Mouse (Mus musculus) retina, adult 2 months (tissue): ENCODE results near the gene Pacs2.

Experiments
- DNase-seq: peaks from one replicate; pipeline ENCODE4 v3.0.0-alpha.2; 2012; ENCODE audit warnings: low read depth, low spot score

The Pacs2 gene

DNA sequence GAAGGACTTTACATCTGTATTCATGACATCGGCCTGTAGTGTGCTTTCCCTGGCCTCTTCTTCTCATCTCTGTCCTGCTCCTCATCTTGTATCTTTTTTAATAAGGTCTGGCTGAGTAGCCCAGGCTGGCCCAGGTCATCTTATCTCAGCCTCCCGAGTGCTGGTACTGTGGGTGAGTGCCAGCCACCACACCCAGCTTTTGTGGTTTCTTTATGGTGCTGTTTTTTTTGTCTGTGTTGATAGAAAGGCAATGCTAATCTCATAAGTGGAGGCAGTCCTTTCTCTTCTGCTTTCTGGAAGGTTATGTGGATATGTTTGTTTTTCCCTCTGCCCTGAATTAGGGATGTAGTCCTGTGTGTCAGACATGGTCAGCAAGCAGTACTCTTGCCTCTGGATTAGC, 28.2 kb downstream of the Pacs2 start:
- no peak for DNase-seq

GRCm38 (mm10) chr12:113044916-113045677, 30.8 kb downstream of the Pacs2 start:
- DNase-seq = no peak

- no peak for DNase-seq
Measured at GRCm38 (mm10) chr12:113046861-113047260, 32.6 kb downstream of the Pacs2 start.

DNA sequence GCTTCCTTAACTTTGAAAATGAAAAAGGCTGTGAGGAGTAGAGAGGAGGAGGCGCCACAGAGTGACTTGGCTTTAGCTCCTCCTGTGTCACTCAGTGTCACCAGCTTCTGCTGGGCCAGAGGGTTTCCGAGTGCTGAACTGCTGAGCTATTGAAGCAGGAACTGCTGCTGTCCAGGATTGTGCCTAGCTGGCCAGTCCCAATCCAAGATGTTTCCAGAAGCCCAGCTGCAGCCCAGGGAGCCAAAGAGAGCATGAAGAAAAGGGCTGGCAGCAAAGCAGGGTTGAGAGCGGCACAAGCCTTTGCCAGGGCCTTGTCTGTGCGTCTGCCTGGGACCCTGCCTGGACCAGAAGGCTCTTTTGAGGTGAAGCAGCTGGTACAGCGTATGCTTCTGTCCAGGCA, 33.8 kb downstream of the Pacs2 start:
- DNase-seq = no peak

DNA sequence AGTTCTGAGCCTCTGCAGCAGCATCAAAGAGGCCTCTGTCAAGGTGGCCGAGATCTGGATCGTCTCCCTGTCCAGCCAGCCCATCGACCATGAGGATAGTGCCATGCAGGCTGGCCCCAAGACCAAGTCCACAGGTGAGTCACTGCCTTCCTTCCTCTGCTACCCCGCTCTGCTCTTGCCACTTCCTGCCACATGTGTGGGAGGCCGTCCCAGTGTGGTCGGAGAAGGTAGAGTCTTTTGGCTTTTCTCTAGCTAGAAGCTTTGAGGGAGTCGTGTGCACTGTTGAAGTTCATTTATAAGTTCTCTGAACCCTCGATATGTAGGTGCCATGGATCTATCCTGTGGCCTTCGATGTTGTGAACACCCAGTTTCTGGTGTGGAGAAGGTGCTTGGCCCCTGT, 35.5 kb downstream of the Pacs2 start:
- no peak for DNase-seq

DNA sequence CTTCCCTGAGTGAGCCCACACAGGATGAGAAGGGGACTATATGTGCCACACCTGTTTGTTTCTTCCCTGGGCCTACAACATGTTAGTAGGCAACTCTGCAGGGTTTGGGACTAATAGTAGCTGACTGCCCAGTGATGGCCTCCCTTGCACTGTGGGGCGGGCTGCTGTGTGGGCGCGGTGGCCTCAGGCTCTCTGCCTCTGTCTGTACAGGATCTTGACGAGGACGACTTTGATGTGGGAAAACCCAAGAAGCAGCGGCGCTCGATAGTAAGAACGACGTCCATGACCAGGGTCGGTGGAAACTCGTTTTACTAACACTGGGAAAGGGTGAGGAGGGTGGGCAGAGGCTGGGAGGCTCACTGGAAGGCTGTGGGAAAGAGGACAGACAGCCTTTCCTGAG, 36.4 kb downstream of the Pacs2 start:
- no peak for DNase-seq

- DNase-seq = no peak
Measured at GRCm38 (mm10) chr12:113051628-113052403, 37.5 kb downstream of the Pacs2 start.

- no peak for DNase-seq
Measured at GRCm38 (mm10) chr12:113056089-113056488, 41.8 kb downstream of the Pacs2 start.

DNA sequence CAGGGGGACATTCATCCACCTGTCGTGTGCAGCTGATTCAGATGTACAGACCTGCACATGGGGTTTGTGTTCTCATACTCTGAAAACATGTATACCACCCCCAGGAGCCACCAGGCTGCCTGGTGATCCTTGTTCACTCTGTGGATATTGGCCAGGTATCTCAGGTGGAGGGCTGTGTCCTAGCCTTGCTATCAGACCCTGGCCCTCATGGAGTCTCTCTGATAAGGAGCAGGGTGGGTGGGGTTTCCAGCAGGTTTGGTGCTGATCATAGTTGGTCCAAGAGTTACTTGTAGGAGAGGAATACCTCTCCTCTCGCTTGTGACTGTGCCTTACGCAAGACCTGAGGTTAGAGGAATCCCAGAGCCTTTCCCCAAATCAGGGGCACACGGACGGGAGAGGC, 45.9 kb downstream of the Pacs2 start:
- DNase-seq = no peak

- DNase-seq = no peak
Measured at GRCm38 (mm10) chr12:113061606-113062005, 47.3 kb downstream of the Pacs2 start.

DNA sequence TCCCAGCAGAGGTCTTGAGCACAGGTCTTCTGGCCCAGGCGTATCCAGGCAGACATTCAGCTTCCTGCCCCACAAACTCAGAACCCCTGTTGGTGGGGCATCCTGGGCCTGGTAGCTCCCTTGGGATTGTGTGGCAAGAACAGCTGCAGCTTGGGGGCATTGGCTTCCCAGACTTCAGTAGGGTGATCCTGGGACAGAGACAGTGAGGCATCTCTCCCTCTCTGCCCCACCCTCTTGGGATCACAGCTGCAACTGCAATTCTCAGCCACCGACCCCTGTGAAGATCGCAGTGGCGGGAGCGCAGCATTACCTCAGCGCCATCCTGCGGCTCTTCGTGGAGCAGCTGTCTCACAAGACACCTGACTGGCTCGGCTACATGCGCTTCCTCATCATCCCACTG, 47.9 kb downstream of the Pacs2 start:
- no peak for DNase-seq

GRCm38 (mm10) chr12:113063700-113064099, 49.4 kb downstream of the Pacs2 start:
- no peak for DNase-seq

DNA sequence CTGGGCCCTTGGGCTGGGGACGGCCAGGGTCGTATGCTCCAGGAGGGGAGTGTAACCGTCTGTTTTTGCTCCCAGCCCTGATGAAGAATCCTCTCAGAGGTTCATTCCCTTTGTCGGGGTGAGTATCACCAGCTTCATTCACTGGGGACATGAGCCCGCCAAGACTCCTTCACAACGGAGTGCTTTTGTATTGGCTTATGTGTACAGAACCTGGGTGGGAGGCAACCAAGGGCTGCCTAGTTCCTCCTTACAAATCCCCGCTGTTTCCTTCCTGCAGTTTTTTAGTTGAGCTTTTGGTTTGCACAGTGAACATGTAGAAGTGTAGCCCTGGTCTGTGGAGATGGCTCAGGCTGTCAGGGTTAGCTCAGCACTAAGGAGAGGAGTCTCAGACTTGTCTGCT, 53.7 kb downstream of the Pacs2 start:
- DNase-seq = no peak

GRCm38 (mm10) chr12:113069389-113069788, 55.1 kb downstream of the Pacs2 start:
- DNase-seq = no peak

- DNase-seq = no peak
Measured at GRCm38 (mm10) chr12:113071321-113071720, 57.0 kb downstream of the Pacs2 start.

GRCm38 (mm10) chr12:113071827-113072226, 57.5 kb downstream of the Pacs2 start:
- DNase-seq = no peak

GRCm38 (mm10) chr12:113073420-113074328, 59.4 kb downstream of the Pacs2 start:
- DNase-seq = no peak

- DNase-seq = peak; percentile 63
Measured at GRCm38 (mm10) chr12:113074329-113075062, 60.2 kb downstream of the Pacs2 start, which contains the start of gene Tex22. Gene Tex22 (plus strand): TSS chr12:113074502.

DNA sequence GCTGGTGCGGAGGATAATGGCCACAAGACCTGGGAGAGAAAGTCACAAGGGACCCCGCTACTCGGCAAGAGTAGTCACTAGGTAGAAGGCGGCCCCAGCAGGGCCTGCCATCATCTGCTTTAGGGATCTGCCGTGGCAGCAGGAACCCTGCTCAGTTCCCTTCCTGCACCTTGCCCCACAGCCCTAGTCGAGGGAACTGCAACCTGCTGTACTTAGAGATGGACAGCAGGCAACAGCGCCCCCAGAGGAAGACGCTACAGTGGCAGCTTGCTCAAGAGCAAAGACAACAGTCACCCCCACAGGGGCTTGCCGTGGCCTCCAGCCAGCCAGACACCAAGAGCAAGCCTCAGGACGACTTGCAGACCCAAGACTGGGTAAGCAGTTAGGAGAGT, 60.8 kb downstream of the Pacs2 start:
- DNase-seq = peak; percentile 74

- DNase-seq = no peak
Measured at GRCm38 (mm10) chr12:113075486-113075885, 61.2 kb downstream of the Pacs2 start.

GRCm38 (mm10) chr12:113087276-113087675, 73.0 kb downstream of the Pacs2 start:
- DNase-seq = no peak
